Mouse (Mus musculus): Measurements from ENCODE around the gene Lrp10.

Lrp10 gene

GRCm38 (mm10) chr14:54477172-54477909, 13.4 kb downstream of the Lrp10 start:
- no peak for DNase-seq

DNA sequence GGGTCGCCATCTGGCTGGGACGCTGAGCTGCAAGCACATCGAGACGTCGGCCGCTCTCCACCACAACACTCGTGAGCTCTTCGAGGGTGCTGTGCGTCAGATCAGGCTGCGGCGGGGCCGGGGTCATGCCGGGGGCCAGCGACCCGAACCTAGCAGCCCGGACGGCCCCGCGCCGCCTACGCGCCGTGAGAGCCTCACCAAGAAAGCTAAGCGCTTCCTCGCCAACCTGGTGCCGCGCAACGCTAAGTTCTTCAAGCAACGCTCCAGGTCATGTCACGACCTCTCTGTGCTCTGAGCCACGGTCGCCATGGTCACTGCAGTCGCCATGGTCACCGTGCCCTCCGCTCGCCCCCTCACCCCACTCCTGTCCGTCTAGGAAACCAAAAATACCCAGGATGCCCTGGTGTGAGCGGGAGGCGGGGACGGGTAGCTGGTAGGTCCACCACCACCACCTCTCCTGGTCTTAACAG, 15.5 kb downstream of the Lrp10 start:
- DNase-seq, result peak; percentile 61

DNA sequence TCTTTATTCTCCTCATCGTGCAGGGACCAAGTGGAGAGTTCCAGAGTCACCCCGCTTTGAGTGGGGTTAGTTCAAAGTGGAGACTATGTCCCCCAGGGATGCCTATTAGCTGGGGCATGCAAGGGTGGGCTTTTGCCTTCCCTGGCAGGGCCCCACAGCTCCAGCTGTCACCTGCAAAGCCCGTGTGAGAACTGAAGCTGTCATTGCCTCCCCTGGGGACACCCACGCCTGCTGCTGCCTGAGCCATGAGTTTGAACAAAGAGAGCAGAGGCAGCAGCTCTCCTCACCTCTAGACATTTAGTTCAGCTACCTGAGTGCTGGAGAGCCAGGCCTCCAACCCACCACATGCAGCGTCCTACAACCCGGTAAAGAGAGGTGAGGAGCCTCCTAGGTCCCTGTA, 16.7 kb downstream of the Lrp10 start:
- no peak for DNase-seq

DNA sequence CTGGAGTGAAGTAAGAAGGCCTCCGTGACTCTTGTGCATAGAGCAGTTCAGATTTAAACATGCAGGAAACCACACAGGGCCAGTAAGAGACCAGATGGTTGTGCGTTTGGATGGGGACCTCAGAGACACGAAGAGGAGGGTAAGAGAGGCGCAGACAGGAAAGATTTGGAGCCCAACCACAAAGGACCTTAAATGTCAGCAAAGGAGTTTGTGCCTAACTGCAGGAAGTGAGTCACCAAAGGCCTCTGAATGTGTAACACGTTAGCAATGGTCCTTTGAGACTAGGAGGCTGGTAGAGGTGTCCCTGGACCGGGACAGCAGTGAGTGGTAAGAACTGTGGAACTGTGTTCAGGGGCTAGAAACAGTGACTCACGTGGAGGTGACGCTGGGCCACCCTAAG, 17.5 kb downstream of the Lrp10 start:
- DNase-seq, result no peak

GRCm38 (mm10) chr14:54482498-54482897, 18.6 kb downstream of the Lrp10 start:
- DNase-seq, result peak; percentile 47

DNA sequence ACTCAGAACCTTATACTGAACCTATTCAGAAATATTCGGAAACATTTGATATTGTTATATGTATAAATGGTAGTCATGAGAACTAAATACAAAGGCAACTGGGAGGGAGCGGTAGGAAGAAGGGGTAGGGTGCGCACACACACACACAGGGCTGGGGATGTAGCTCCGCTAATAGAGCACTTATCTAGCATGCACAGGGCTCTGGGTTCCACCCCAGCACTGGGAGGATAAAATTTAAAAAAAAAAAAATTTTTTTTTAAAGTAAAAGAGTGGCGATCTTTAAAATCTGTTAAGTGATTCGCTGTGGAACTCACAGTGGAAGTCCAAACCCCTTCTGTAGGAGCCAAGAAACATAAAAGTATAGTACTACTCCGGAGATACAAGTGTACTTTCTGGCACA, 22.0 kb downstream of the Lrp10 start:
- DNase-seq, result no peak

DNA sequence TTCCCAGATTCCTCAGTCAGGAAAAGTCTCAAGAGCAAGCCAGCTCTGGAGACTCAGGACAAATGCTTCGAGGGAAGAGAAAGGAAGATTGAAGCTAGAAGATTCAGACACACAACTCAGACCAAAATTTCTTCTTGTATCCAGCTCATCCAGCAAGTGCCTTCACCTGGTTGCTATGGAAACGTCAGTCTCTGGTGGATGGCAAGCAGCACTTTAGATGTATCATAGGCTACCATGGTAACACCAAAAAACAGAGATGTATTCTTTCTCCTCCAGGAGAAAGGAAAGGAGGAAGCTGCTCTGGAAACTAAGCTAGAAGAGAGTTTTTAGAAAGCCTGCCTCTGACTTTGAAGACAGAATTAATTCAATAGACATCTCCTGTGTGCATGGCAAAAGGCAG, 23.8 kb downstream of the Lrp10 start:
- DNase-seq, result no peak

GRCm38 (mm10) chr14:54488350-54488749, 24.4 kb downstream of the Lrp10 start:
- DNase-seq, result no peak

- DNase-seq, result no peak
Measured at GRCm38 (mm10) chr14:54492345-54493131, 28.6 kb downstream of the Lrp10 start.

DNA sequence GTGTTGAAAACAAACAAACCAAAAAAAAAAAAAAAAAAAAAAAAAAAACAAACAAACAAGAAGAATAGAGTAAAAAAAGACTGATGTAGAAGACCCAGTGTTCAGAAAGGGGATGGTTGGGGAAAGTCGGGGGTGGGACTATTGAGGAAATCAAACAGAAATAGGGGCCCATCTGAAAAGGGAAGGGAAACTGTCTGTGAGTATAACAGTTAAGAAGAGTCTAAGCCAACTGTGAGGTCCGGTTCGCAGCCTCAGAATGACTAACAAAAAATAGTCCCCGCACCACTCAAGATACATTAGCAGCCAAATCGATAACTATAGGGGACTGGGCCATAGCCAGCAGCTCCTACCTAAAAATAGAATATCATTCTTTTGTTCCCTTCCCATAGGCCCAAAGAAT, 29.3 kb downstream of the Lrp10 start:
- no peak for DNase-seq

GRCm38 (mm10) chr14:54494234-54494633, 30.3 kb downstream of the Lrp10 start:
- DNase-seq, result peak; percentile 77

GRCm38 (mm10) chr14:54496706-54497105, 32.8 kb downstream of the Lrp10 start:
- DNase-seq, result peak; percentile 72

DNA sequence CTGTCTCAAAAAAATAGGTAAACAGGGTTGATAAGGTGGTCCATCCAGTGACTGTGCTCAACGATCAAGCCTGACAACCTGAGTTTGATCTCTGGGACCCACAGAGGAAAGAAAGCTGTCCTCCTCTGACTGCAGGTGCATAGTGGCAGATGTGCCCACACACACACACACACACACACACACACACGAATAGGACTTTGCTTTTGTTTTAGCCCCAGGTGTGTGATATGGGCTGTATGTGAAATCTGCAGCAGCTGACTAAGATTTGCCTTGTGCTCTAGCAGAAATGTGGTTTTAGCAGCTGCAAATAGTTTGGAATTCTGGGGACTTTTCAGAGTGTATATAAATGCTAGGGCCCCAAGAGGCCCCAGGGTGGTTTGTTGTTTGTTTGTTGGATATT, 35.4 kb downstream of the Lrp10 start:
- DNase-seq, result no peak

- no peak for DNase-seq
Measured at GRCm38 (mm10) chr14:54501365-54501764, 37.4 kb downstream of the Lrp10 start.

- no peak for DNase-seq
Measured at GRCm38 (mm10) chr14:54503092-54503491, 39.2 kb downstream of the Lrp10 start.

DNA sequence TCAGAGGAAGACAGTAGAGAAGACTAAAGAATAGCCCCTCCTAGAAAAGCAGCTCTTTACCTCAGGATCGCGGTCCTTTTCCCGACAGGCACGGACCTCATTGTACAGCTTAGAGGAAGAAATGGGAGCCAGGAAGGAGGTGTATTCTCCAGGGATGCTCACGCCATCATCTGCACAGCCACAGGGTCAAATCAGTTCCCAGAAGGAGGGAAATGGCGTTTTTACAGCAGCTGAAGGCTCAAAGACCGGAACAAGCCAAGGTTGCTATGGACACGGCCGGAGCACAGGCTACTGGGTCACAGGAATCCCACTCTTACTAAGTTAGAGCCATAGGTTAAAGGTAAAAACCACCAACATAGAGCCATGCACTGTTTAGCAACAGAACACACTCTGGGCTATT, 45.8 kb downstream of the Lrp10 start:
- no peak for DNase-seq

DNA sequence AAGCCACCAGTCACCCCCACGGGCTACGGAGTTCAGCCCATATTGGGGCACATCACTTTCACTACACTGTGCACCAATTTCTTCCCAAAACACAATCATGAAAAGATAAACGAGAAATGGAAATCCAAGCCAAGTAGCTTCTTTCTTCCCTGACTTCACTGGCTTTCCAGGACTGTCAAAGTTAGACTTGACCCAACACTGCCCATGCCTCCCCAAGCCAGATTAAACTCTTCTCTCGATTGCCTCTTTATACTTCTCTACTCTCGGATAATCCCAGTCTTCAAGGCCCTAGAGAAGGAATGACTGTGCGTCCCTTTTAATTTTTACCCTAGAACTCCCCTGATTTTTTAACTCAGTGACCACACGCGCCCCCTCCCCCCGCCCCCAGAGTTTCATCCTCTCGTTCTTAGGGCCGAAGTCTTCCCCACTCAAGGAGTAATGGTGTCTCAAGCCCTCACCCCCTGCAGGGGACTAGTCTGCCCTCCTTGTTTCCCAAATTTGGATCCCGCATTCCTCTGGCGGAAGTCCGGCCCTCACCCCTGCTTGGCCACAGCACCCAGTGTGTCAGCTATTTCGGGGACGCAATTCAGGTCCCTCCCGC, 52.9 kb downstream of the Lrp10 start:
- DNase-seq, result no peak

Measured in kidney, adult 9 months (tissue).